Mouse (Mus musculus): ENCODE data around the gene Tmem150b.

- TF ChIP-seq CTCF (IDR thresholded peaks at IDR 0.05; ENCODE audit: control insufficient read depth, insufficient read depth, low read length) (no peak), POLR2A (IDR thresholded peaks at IDR 0.05; ENCODE audit: borderline replicate concordance, control insufficient read depth, low read depth, low read length) (no peak)
Measured at GRCm38 (mm10) chr7:4670655-4671255, 54.3 kb downstream of the Tmem150b start.

Measured in bone marrow, adult 2 months (tissue).